Mouse (Mus musculus) A20 (cell line): ENCODE measurements around the gene Esrrb.

ENCODE experiments used
- DNase-seq: peaks from one replicate; pipeline ENCODE4 v3.0.0-alpha.2; 2011; ENCODE audit warnings: low read depth, low spot score

Gene Esrrb

DNA sequence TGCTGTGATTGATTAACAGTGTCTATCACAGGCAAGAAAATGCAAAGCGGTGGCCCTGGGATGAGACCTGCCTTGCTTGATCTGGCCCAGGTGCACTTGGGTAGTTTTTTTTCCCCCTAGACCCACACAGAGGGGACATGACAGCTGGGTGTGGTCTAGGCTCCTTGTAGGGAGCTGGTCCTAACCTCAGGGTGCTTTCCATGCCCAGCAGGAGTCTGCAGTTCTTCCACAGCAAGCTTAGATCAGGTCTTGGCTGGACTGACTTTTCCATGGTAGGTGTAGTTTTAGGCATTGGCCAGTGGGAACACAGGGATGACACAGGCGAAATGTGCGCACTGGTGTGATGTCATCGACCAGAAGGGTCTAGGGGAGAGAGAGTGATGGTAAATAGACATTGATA, 136.2 kb downstream of the Esrrb start:
- no peak for DNase-seq

- no peak for DNase-seq
These were observed 137.8 kb downstream of the Esrrb start for GRCm38 (mm10) chr12:86498765-86499164.

GRCm38 (mm10) chr12:86501728-86502127, 140.8 kb downstream of the Esrrb start:
- no peak for DNase-seq

DNA sequence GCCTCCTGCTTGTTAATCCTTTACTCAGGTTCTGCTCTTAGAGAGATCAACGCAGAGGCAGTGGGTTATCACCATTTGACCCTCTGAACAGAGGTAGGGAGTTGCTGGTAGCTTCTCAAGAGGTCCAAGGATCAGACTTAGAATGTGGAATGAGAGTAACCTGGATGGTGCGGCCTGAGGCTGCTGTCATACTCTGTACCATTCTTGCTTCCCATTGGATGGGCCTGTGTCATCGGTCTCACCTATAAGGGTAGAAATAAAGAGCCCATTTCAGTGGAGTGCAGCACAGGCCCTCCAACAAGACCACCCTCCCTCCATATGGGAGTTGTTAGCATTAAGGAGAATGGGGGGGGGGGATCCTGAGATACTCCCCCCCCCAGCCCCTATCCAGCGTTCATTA, 143.0 kb downstream of the Esrrb start:
- no peak for DNase-seq

- no peak for DNase-seq
These were observed 143.4 kb downstream of the Esrrb start for GRCm38 (mm10) chr12:86504321-86504720.

DNA sequence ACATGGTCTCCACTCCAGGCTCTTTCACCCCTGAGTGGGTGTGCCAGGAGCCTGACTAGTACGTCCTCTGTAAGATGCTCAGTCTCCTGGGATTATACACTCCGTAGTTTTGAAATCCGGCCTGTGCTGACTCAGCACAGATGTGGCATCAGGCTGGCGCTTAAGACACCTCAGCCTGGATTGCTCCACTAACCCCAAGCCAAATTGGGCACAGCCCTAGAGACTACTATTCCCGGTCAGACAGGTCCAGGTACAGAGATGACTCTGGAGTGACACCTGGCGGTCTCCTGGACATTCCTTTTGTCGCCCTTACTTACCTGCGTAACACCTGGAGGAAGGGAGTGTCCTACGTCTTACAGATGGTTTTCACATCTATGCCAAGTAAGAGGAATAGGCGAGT, 146.8 kb downstream of the Esrrb start:
- no peak for DNase-seq

DNA sequence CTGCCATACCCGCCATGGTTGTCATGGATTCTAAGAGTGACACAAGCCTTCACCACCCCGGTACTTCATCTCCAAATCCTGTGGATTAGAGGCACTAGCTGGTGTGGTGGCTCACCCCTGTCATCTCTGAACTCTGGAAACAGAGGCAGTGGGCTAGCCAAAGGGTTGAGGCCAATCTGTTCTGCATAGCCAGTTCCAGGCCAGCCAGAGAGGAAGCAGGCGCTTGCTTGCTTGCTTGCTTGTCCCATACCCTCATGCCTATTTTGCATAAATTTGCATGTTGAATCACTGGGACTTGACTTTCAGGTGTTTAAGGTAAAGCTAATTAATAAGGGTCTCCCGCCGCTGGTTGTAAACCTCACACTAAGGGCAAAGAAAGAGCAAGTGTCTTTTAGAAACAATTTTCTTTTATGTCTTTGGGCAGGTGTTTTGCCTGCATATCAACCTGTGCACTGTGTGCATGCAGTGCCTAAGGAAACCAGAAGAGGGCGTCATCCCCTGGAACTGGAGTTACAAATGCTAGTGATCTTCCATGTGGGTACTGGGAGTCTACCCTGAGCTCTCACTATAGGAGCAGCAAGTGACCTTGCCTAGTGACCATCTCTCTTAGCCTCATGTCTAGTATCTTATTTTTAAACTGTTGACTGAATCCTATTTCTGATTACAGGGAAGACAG, 147.5 kb downstream of the Esrrb start:
- DNase-seq, result no peak

DNA sequence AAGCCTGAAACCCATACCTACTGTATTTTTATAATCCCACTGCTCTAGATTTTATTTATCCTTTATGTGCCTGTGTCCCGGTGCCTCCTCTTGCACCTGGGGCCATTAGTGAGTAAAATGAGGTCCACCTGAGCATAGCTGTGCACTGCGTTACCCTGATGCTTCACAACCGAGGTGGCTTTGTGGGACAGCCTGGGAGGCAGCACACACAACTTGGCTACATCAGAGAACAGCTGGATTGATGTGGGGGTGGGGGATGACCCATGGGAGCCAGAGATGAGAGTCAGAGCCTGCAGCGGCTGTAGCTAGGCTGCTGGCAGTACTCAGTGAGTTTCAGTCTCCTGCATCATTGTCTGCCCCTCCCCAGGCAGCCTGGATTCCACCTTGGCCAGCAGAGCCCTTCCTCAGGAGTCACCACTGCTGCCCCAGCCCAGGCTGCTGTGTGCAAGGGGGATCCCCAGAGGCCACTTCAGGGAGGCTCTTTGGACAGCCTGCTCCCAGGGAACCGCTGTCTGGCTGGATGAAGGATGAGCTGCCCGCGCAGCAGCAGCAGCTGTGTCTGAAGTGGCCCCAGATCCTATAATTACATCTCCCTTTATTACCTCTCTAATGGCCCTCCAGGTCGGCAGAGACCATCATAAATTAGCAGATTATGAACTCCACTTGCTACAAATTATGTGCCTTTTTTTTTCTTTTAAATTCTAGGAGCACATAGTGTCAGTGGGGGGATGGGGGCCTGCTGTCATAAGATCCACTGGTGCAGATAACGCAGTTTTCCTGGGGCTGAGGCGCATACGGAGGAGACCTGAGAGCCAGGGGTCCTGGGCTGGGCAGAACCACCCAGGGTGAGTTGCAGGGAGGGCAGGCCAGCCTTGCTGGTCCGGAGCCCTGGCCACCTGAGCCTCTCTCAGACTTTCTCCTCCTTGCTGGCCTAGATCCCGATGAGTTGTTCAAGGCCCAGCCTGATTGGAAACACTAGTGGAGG, 148.7 kb downstream of the Esrrb start:
- DNase-seq, result no peak

GRCm38 (mm10) chr12:86512335-86512734, 151.4 kb downstream of the Esrrb start:
- DNase-seq, result no peak

DNA sequence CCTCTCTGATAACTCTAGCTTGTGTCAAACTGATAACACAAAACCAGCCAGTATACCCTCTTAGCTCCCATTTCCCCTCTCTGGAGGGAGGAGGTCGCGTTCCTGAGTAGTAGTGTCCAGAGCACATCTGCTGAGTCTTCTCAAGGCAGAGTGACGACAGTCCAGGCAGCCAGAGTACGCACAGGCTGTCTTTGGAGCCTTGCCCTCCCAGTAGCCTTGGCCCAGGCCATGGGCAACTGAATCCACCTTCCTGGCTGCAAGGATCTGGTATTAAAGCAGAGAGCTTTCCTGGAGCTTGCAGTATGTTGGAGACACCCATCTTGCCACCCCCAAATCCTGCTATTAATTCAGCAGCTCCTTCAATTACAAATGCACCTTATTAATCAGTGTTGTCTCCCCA, 152.7 kb downstream of the Esrrb start:
- DNase-seq, result no peak

DNA sequence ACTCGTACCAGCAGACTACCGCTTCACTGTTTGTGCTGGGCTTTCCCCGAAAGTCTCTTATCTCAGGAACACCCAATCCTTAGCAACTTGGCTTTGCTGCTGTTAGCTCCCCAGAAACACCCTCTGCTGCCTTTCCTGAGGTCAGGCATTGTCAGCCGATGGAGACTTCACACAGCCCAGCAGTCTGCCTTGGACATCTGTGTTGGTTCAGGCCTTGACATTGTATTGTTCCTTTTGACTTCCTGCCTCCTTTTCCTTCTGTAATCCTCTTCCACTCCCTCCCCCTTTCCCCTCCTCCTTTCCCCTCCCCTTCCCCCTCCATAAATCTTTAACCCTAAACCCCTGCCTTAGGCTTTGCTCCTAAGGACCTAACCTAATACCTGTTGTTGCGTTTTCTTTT, 155.7 kb downstream of the Esrrb start:
- DNase-seq, result no peak

DNA sequence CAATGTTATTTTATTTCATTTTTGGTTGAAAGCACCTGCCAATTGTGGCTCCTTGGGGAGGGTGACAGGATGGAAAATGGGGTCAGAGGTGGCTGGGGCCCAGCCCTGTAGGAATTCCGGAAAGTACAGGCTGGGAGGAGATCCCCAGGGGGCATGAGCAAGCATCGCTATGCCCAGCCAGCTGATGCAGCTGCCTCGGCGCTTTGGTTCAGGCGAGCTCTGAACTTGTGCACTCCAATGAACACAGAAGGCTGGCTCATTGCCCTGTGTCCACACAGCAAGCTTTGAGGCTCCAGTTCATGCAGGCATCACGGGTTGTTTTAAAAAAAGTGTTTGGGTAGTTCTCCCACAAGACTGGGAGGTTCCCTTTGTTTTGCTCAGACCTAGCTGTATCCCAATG, 156.8 kb downstream of the Esrrb start:
- no peak for DNase-seq

DNA sequence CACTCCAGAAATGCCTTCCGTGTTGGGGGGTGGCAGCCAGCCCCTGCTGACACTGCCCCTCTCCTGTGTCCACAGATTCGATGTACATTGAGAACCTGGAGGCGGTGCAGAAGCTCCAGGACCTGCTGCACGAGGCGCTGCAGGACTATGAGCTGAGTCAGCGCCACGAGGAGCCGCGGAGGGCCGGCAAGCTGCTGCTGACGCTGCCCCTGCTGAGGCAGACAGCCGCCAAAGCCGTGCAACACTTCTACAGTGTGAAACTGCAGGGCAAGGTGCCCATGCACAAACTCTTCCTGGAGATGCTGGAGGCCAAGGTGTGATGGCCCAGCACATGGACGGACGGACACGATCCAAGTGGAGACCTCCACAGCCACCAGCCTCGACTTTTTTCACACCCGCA, 157.8 kb downstream of the Esrrb start:
- no peak for DNase-seq

DNA sequence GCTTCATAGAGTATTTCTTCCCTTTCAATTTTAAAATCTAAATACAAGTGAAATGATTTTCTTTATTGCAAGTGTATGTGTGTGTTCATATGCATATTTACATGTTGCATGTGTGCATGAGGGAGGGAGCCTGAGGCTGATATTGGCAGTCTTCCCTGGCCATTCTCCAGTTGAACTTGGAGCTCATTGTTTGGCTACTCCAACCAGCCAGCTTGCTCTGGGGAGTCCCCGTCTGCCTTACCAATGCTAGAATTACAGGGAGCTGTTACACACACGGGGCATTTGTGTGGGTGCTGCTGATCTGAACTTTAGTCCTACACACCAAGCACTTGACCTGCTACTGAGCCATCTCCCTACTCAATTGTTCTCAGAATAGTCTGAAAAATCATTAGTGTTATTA, 173.4 kb downstream of the Esrrb start:
- no peak for DNase-seq

DNA sequence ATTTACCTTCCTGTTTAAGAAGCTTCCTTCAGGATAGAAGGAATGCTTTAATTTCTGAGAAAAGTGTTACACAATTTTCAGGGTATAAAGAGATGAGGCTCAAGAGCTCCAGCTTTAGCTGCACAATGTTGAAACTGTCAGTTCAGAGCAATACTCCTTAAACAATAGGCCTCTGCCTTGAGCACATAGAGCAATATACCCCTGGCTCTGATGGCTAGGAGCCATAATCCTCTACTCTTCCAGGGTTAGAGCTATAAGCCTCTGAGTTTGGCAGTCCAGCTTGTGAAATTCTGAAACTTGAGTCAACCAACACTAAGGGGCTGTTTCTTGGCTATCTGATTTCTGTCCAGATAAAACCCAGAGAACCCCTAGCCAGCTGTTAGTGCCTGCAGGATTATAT, 176.9 kb downstream of the Esrrb start:
- DNase-seq, result no peak

- no peak for DNase-seq
These were observed 177.8 kb downstream of the Esrrb start for GRCm38 (mm10) chr12:86538711-86539110.

DNA sequence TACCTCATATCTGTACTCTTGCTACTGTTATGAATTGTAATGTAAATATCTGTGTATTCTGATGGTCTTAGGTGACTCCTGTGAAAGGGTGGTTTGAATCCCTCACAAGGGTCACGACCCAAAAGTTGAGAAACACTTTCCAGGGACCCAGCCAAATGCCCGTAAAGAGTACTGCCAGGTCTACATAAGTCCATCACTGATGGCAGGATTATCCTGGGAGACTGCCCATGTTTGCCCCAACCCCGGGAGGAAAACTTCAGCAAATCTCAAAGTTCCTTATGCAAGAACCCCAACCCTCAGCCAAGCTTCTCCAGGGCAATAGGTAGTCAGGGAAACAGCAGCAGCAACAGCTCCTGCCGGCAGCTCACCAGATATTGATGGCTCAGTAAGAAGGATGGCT, 178.6 kb downstream of the Esrrb start:
- DNase-seq, result no peak

- DNase-seq, result no peak
These were observed 186.9 kb downstream of the Esrrb start for GRCm38 (mm10) chr12:86547808-86548207.

- DNase-seq, result no peak
These were observed 192.1 kb downstream of the Esrrb start for GRCm38 (mm10) chr12:86553037-86553436.

- DNase-seq, result peak; percentile 67
These were observed 196.0 kb downstream of the Esrrb start for GRCm38 (mm10) chr12:86556796-86557517.

DNA sequence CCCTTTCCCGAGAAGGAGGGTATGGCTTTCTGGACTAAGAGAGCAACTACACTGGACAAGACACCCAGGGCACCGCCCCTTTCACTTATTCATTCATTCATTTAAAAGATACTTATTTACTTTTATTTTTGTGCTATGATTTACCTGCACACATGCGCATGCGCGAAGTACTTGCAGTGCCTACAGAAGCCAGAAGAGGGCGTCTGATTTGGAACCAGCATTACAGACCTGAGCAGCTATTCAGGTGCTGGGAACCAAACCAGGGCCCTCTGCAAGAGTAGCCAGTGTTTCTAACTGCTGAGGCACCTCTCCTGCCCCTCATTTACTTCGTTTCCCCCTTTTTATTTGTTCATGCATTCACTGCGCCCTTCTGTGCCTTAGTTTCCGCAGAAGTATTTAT, 198.0 kb downstream of the Esrrb start:
- peak; percentile 13 for DNase-seq

DNA sequence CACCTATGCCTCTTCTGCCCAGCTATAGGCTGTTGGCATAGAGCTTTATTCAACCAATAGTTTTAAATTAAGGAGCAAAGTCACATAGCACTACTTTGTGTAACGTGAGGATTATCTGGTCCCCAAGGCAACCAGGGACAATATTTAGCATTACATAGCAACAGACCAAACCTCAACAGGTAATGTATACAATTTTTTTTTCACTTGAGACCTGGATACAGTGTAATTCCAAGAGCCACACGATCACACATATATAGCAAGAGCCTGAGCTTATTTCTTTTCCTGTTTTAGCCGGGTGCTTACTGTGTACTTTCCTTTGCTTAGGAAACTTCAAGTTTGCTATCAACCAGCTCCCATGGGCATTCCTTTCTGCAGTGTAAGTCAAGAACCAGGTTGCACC, 201.8 kb downstream of the Esrrb start:
- no peak for DNase-seq
